Mouse (Mus musculus): ENCODE data around the gene Slc35a3. TPM values are rescaled to one million over a fixed set of nuclear protein-coding genes. Genes with fewer than 3 reads are reported as not detected.
A peak's percentile ranks its signal among the peaks of the same experiment; 100 is the strongest.

Gene Slc35a3
- polyA plus RNA-seq, 1 experiment from 2014 or later = 19.1 TPM

GRCm38 (mm10) chr3:116637693-116638476 is 74.7 kb downstream of the Slc35a3 start:
- TF ChIP-seq CTCF (IDR thresholded peaks at IDR 0.05; ENCODE audit: low read depth) = no peak
- H3K9ac ChIP-seq (ENCODE audit: low read depth, low read length) = no peak overlapping the region
- H3K9me3 ChIP-seq (ENCODE audit: control insufficient read depth) = no peaks in the 10 kb centered on the region
- H3K4me3 ChIP-seq (ENCODE audit: low read depth, low read length) = no peak overlapping the region
- peaks cover 75% of the 10 kb centered on the region for H3K36me3 ChIP-seq (ENCODE audit: control insufficient read depth, insufficient read depth)
- WGBS = 52% methylated on average over 9 of the region's 9 CpGs
- H3K4me1 ChIP-seq (replicated peaks; ENCODE audit: control insufficient read depth, insufficient read depth, low read length) = 0 out of 2 replicates have a peak, but pooled peaks cover 3% of the 10 kb centered on the region
- H3K27ac ChIP-seq (ENCODE audit: low read depth, low read length) = no peak overlapping the region
- no peak overlapping the region for H3K4me2 ChIP-seq (replicated peaks; ENCODE audit: low read depth)
- ATAC-seq = peak; percentile 84
- H3K27me3 ChIP-seq (replicated peaks; ENCODE audit: control insufficient read depth, insufficient read depth, low read length) = no peaks in the 10 kb centered on the region

- H3K27ac ChIP-seq (ENCODE audit: low read depth, low read length) = 0 out of 2 replicates have a peak overlapping the region, but pooled peaks have one; percentile 15
- H3K4me2 ChIP-seq (replicated peaks; ENCODE audit: low read depth) = no peak overlapping the region
- H3K4me1 ChIP-seq (replicated peaks; ENCODE audit: control insufficient read depth, insufficient read depth, low read length) = 0 out of 2 replicates have a peak, but pooled peaks cover 3% of the 10 kb centered on the region
- no peaks in the 10 kb centered on the region for H3K27me3 ChIP-seq (replicated peaks; ENCODE audit: control insufficient read depth, insufficient read depth, low read length)
- peaks cover 68% of the 10 kb centered on the region for H3K36me3 ChIP-seq (ENCODE audit: control insufficient read depth, insufficient read depth)
- no peak overlapping the region for H3K4me3 ChIP-seq (ENCODE audit: low read depth, low read length)
- no peak for TF ChIP-seq CTCF (IDR thresholded peaks at IDR 0.05; ENCODE audit: low read depth)
- no peak for ATAC-seq
- H3K9me3 ChIP-seq (ENCODE audit: control insufficient read depth) = no peaks in the 10 kb centered on the region
- WGBS = 44% methylated on average over 5 of the region's 5 CpGs
- no peak overlapping the region for H3K9ac ChIP-seq (ENCODE audit: low read depth, low read length)
Observed at GRCm38 (mm10) chr3:116635799-116636198, 76.8 kb downstream of the Slc35a3 start.

- ATAC-seq = no peak
- H3K27me3 ChIP-seq (replicated peaks; ENCODE audit: control insufficient read depth, insufficient read depth, low read length) = no peaks in the 10 kb centered on the region
- TF ChIP-seq CTCF (IDR thresholded peaks at IDR 0.05; ENCODE audit: low read depth) = no peak
- WGBS = 91% methylated on average over 8 of the region's 8 CpGs
- H3K27ac ChIP-seq (ENCODE audit: low read depth, low read length) = no peak overlapping the region
- peaks cover 60% of the 10 kb centered on the region for H3K36me3 ChIP-seq (ENCODE audit: control insufficient read depth, insufficient read depth)
- no peak overlapping the region for H3K9ac ChIP-seq (ENCODE audit: low read depth, low read length)
- H3K4me3 ChIP-seq (ENCODE audit: low read depth, low read length) = no peak overlapping the region
- no peaks in the 10 kb centered on the region for H3K9me3 ChIP-seq (ENCODE audit: control insufficient read depth)
- H3K4me2 ChIP-seq (replicated peaks; ENCODE audit: low read depth) = no peak overlapping the region
- H3K4me1 ChIP-seq (replicated peaks; ENCODE audit: control insufficient read depth, insufficient read depth, low read length) = 0 out of 2 replicates have a peak, but pooled peaks cover 3% of the 10 kb centered on the region
Observed at GRCm38 (mm10) chr3:116634853-116635252, 77.8 kb downstream of the Slc35a3 start.

- H3K9me3 ChIP-seq (ENCODE audit: control insufficient read depth) = no peaks in the 10 kb centered on the region
- H3K4me2 ChIP-seq (replicated peaks; ENCODE audit: low read depth) = no peak overlapping the region
- no peak for ATAC-seq
- no peak overlapping the region for H3K4me3 ChIP-seq (ENCODE audit: low read depth, low read length)
- H3K36me3 ChIP-seq (ENCODE audit: control insufficient read depth, insufficient read depth) = peaks cover 53% of the 10 kb centered on the region
- H3K9ac ChIP-seq (ENCODE audit: low read depth, low read length) = no peak overlapping the region
- no peaks in the 10 kb centered on the region for H3K27me3 ChIP-seq (replicated peaks; ENCODE audit: control insufficient read depth, insufficient read depth, low read length)
- 94% methylated on average over 3 of the region's 3 CpGs for whole genome bisulfite sequencing
- no peak overlapping the region for H3K27ac ChIP-seq (ENCODE audit: low read depth, low read length)
- H3K4me1 ChIP-seq (replicated peaks; ENCODE audit: control insufficient read depth, insufficient read depth, low read length) = 0 out of 2 replicates have a peak, but pooled peaks cover 3% of the 10 kb centered on the region
- TF ChIP-seq CTCF (IDR thresholded peaks at IDR 0.05; ENCODE audit: low read depth) = no peak
Observed at GRCm38 (mm10) chr3:116634091-116634490, 78.5 kb downstream of the Slc35a3 start.

- no peak overlapping the region for H3K4me2 ChIP-seq (replicated peaks; ENCODE audit: low read depth)
- H3K4me1 ChIP-seq (replicated peaks; ENCODE audit: control insufficient read depth, insufficient read depth, low read length) = 0 out of 2 replicates have a peak, but pooled peaks cover 3% of the 10 kb centered on the region
- ATAC-seq = no peak
- H3K27me3 ChIP-seq (replicated peaks; ENCODE audit: control insufficient read depth, insufficient read depth, low read length) = no peaks in the 10 kb centered on the region
- H3K9ac ChIP-seq (ENCODE audit: low read depth, low read length) = no peak overlapping the region
- 85% methylated on average over 3 of the region's 3 CpGs for WGBS
- H3K27ac ChIP-seq (ENCODE audit: low read depth, low read length) = no peak overlapping the region
- no peaks in the 10 kb centered on the region for H3K9me3 ChIP-seq (ENCODE audit: control insufficient read depth)
- peaks cover 49% of the 10 kb centered on the region for H3K36me3 ChIP-seq (ENCODE audit: control insufficient read depth, insufficient read depth)
- no peak for TF ChIP-seq CTCF (IDR thresholded peaks at IDR 0.05; ENCODE audit: low read depth)
- H3K4me3 ChIP-seq (ENCODE audit: low read depth, low read length) = no peak overlapping the region
Observed at GRCm38 (mm10) chr3:116632971-116633370, 79.7 kb downstream of the Slc35a3 start.

GRCm38 (mm10) chr3:116631459-116631858 is 81.2 kb downstream of the Slc35a3 start:
- 83% methylated on average over 1 of the region's 1 CpGs for WGBS
- H3K4me3 ChIP-seq (ENCODE audit: low read depth, low read length) = no peak overlapping the region
- TF ChIP-seq CTCF (IDR thresholded peaks at IDR 0.05; ENCODE audit: low read depth) = no peak
- ATAC-seq = no peak
- no peak overlapping the region for H3K27ac ChIP-seq (ENCODE audit: low read depth, low read length)
- H3K36me3 ChIP-seq (ENCODE audit: control insufficient read depth, insufficient read depth) = peaks cover 45% of the 10 kb centered on the region
- H3K4me2 ChIP-seq (replicated peaks; ENCODE audit: low read depth) = no peak overlapping the region
- H3K27me3 ChIP-seq (replicated peaks; ENCODE audit: control insufficient read depth, insufficient read depth, low read length) = no peaks in the 10 kb centered on the region
- no peak overlapping the region for H3K9ac ChIP-seq (ENCODE audit: low read depth, low read length)
- H3K4me1 ChIP-seq (replicated peaks; ENCODE audit: control insufficient read depth, insufficient read depth, low read length) = no peaks in the 10 kb centered on the region
- H3K9me3 ChIP-seq (ENCODE audit: control insufficient read depth) = no peaks in the 10 kb centered on the region
